Mouse (Mus musculus) neural tube, embryonic 14.5 days (tissue): ENCODE data around the gene Whrn. TPM values are rescaled to one million over a fixed set of nuclear protein-coding genes. Genes with fewer than 3 reads are reported as not detected.
A peak's percentile ranks its signal among the peaks of the same experiment; 100 is the strongest.

Experiments used
- ATAC-seq: fragments of 200-750 bp; cut with Nextera tagmentation; 2 replicates; pipeline ENCODE4 v1.8.0; 2017; ENCODE audit warnings: low read depth, mild to moderate bottlenecking, moderate TSS enrichment, moderate library complexity
- H3K27ac ChIP-seq: fragments of 300-500 bp; sonication (generic); 2 replicates; pipeline ENCODE4 v1.5.1; 2014; ENCODE audit warnings: low read depth, mild to moderate bottlenecking, control low read depth, low read length, moderate library complexity, mixed read lengths
- H3K27me3 ChIP-seq: fragments of 300-500 bp; sonication (generic); 2 replicates; pipeline ENCODE4 v1.6.1; 2014; ENCODE audit warnings: low read length; ENCODE audit not compliant: control insufficient read depth, insufficient read depth
- H3K36me3 ChIP-seq: fragments of 300-500 bp; sonication (generic); 2 replicates; pipeline ENCODE4 v1.6.1; 2014; ENCODE audit warnings: low read length, mixed read lengths; ENCODE audit not compliant: control insufficient read depth, insufficient read depth
- H3K4me1 ChIP-seq: fragments of 300-500 bp; sonication (generic); 2 replicates; pipeline ENCODE4 v1.6.1; 2014; ENCODE audit warnings: low read length; ENCODE audit not compliant: control insufficient read depth, insufficient read depth
- H3K4me2 ChIP-seq: fragments of 300-500 bp; sonication (generic); 2 replicates; pipeline ENCODE4 v1.6.1; 2014; ENCODE audit warnings: mild to moderate bottlenecking, low read depth, low read length, control low read depth
- H3K4me3 ChIP-seq: fragments of 300-500 bp; sonication (generic); 2 replicates; pipeline ENCODE4 v1.5.1; 2014; ENCODE audit warnings: low read depth, low read length, control low read depth, mixed read lengths
- H3K9ac ChIP-seq: fragments of 300-500 bp; sonication (generic); replicated peaks from 2 replicates; pipeline ENCODE4 v1.6.1; 2014; ENCODE audit warnings: low read depth, mild to moderate bottlenecking, control low read depth, low read length, mixed read lengths
- H3K9me3 ChIP-seq: fragments of 300-500 bp; sonication (generic); 2 replicates; pipeline ENCODE4 v1.6.1; 2016; ENCODE audit warnings: low read length; ENCODE audit not compliant: control insufficient read depth
- WGBS: fragments of 180-500 bp; shearing (Covaris S2); extraction: QIAGEN DNeasy Blood & Tissue Kit; methylation state at CpG from one replicate; pipeline ENCODE4 v1.1.7; 2014; 5-methylcytosine and 5-hydroxymethylcytosine counted together
- polyA plus RNA-seq: library from polyadenylated mRNA; unstranded; fragments of >200 nt; fragmentation: Nextera tagmentation; extraction: Ambion mirVana; gene quantifications from 2 replicates; pipeline ENCODE4 v1.2.1, GENCODE M21; 2014

Whrn gene
- polyA plus RNA-seq, 1 experiment from 2014 or later: 4.0 TPM

DNA sequence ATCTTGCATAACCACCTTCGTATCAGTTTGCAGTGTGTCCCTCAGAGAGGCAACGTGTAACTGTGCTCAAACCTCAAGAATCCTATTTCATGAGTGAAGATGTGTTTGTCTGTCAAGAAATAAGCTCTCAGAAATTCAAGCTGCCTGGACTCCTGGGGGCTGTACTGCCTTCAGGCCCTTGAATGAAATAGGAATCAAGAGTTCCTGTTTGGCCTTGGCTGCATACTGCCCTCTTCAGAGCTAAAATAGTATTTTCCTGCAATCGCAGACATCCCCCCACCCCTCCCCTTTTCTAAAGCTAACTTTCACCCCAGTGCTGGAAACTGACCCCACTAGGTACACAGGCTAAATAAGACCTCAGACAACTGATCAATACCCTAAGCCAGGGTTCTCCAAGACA, 2.6 kb upstream of the Whrn start:
- no peak overlapping the region for H3K4me3 ChIP-seq
- 38% methylated on average over 3 of the region's 3 CpGs for WGBS
- H3K36me3 ChIP-seq: no peaks in the 10 kb centered on the region
- ATAC-seq: no peak
- no peak overlapping the region for H3K4me2 ChIP-seq
- H3K9me3 ChIP-seq: no peaks in the 10 kb centered on the region
- H3K9ac ChIP-seq: no peak overlapping the region
- no peak overlapping the region for H3K27ac ChIP-seq
- H3K27me3 ChIP-seq: peaks cover 5% of the 10 kb centered on the region; the same call in 1 of the 2 replicates
- H3K4me1 ChIP-seq: peaks cover 8% of the 10 kb centered on the region; the same call in 1 of the 2 replicates

DNA sequence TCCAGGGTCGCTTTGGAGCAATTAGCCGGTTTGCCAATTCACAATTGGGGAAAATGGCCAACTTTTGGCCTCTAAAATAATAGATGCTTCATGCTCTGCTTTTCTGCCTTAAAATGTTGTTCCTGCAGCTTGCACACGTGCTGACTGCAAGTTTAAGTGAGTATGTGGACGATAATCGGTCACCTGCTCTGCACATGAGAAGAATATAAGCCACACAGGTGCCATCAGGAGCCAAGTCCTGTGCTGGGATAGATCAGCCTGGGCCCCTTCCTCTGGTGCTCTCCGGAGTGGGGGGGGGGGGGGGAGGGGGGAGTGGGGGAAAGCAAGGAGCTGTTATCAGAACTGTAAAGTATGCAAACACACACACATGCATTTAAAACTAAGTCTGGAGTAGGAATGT, 521 bp upstream of the Whrn start:
- ATAC-seq: peak; percentile 39; the same call in 1 of the 2 replicates
- peaks cover 13% of the 10 kb centered on the region; the same call in 1 of the 2 replicates for H3K4me1 ChIP-seq
- no peak overlapping the region for H3K27ac ChIP-seq
- 13% methylated on average over 6 of the region's 6 CpGs for WGBS
- H3K36me3 ChIP-seq: no peaks in the 10 kb centered on the region
- no peaks in the 10 kb centered on the region for H3K9me3 ChIP-seq
- H3K4me3 ChIP-seq: peak overlapping the region; percentile 66
- peak overlapping the region; percentile 80 for H3K4me2 ChIP-seq
- peak overlapping the region; percentile 47; the same call in 1 of the 2 replicates for H3K9ac ChIP-seq
- H3K27me3 ChIP-seq: peaks cover 5% of the 10 kb centered on the region; the same call in 1 of the 2 replicates

DNA sequence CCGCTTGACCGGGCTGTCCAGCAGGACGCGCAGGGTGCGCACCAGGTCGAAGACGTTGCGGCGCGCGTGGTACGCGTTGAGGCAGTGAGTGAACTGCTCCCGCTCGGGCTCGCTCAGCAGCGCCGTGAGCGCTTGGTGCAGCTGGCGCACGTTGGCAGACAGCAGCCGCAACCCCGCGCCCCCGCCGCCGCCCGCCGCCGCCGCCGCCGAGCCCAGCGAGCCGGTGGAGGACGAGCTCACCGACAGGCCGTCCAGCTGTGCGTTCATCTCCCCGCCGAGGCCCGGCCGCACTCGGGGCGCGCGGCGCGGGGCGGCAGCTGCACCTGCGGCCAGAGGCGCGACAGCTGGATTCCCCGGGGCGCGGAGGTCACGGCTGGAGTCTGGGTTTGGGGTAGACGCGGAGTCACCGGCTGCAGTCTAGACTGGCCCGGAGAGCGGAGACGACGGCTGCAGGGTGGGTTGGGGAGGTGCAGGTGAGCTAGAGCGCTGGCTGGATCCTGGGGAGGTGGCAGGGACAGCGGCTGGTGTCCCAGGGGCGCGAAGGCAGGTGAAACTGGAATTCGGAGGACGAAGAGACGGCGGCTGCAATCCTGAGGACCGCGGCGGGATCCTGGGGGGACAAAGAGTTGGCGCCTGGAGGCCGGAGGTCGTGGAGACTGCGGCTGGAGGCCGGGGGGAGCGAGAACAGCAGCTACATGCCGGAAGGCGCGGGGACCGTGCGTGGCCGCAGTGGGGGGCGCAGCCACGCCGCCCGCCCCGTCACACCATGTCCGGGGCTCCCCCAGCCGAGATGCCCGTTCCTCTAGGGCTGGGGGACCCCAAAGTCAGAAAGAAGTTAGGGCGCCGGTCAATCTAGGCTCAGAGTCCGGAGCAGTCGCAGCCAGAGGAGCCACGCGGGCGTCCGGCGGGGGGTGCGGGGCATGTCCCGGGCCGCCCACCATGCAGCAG, 550 bp downstream of the Whrn start:
- Histone ChIP-seq H3K36me3 (no peaks in the 10 kb centered on the region), H3K27ac (no peak overlapping the region), H3K4me3 (peak overlapping the region; percentile 66), H3K4me2 (peak overlapping the region; percentile 80), H3K9ac (peak overlapping the region; percentile 47), H3K27me3 (peaks cover 5% of the 10 kb centered on the region; the same call in 1 of the 2 replicates), H3K9me3 (no peaks in the 10 kb centered on the region), H3K4me1 (peaks cover 13% of the 10 kb centered on the region; the same call in 1 of the 2 replicates)
- ATAC-seq: peak; percentile 52
- 1% methylated on average over 95 of the region's 107 CpGs for WGBS

DNA sequence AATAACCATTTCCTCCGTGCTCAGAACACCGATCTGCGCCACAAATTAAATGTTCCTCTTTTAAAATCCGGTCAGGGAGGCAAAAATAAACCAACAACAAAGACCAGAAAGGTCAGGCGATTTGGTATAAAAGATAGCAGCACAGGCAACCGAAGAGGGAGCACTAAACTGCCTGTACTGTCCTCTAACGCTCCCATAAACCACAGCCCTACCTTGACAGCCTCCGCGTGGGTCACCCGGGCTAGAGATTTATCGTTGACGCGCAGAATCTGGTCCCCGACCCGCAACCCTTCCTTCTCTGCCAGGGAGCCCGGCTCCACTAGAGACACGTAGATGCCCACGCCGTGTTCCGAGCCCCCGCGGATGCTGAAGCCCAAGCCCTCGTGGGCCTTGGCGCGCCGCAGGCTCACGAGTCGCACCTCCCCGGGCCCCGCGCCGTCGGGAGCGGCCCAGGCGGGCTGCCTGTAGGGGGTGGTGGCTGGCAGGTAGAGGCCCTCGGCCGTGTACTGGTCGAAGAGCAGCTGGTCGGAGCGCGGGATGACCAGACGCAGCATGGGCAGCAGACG, 1.3 kb downstream of the Whrn start:
- under 1% methylated on average over 43 of the region's 43 CpGs for WGBS
- Histone ChIP-seq H3K4me1 (peaks cover 13% of the 10 kb centered on the region; the same call in 1 of the 2 replicates), H3K36me3 (no peaks in the 10 kb centered on the region), H3K4me3 (peak overlapping the region; percentile 66), H3K4me2 (peak overlapping the region; percentile 80), H3K9ac (peak overlapping the region; percentile 47), H3K9me3 (no peaks in the 10 kb centered on the region), H3K27ac (no peak overlapping the region), H3K27me3 (peaks cover 5% of the 10 kb centered on the region; the same call in 1 of the 2 replicates)
- ATAC-seq: peak; percentile 2; the same call in 1 of the 2 replicates

DNA sequence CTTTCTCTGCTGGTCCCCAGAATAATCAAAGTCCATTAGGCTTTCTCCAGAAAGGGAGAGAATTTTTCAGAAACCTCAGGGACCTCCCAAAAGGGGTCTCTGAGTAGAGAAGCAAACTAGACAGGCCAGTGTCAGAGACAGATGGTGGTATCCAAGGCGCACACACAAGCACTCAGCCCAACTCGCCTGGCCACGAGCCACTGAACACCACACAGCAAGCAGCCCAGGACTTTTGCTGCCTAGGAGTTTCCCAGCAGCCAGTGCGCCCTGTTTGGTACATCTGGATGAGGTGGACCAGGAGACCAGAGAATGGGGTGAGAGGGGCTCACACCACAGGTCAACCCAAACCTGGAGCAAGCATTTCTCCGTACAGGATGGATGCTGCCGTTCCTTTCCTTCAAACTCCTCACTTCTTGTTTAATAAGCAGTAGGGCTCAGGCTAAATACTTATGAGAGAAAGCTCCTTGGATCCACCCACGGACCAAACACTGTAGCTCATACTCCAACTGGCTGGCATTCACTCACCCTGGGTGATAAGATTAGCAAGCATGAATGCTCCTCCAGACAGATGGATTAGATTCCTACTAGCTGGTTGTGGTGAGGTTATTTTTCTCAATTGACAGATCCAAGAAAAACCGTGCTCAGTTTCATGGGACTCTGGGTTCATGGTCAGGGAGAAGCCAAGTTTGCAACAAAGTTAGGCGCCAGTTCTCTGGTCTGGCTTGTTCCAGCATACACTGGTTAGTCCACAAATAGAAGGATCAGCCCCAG, 2.3 kb downstream of the Whrn start:
- Histone ChIP-seq H3K9ac (no peak overlapping the region), H3K27ac (no peak overlapping the region), H3K36me3 (no peaks in the 10 kb centered on the region), H3K9me3 (no peaks in the 10 kb centered on the region), H3K4me2 (peak overlapping the region; percentile 80), H3K27me3 (peaks cover 5% of the 10 kb centered on the region; the same call in 1 of the 2 replicates), H3K4me3 (no peak overlapping the region; the same call in 1 of the 2 replicates), H3K4me1 (peaks cover 13% of the 10 kb centered on the region; the same call in 1 of the 2 replicates)
- 37% methylated on average over 9 of the region's 9 CpGs for WGBS
- ATAC-seq: no peak

DNA sequence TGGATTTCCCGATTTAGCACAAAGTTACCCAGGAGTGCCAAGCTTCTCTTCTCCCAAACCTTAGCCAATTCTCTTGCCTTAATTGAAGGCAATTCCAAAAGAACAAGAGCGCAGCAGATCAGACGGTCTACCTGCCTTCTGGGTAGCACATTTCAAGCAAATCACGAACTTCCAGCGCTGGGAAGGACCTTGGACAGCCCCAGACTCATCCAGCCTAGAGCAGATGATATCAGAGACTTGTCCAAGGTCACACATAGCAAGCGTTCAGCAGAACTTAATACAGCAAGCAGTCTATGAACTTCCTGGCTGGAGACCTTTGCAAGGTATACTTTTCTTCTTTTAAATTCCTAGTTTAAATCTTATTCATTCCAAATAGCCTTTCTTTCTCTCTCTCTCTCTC, 4.3 kb downstream of the Whrn start:
- peaks cover 5% of the 10 kb centered on the region; the same call in 1 of the 2 replicates for H3K27me3 ChIP-seq
- H3K9me3 ChIP-seq: no peaks in the 10 kb centered on the region
- no peak overlapping the region for H3K9ac ChIP-seq
- H3K27ac ChIP-seq: no peak overlapping the region
- no peak overlapping the region for H3K4me3 ChIP-seq
- ATAC-seq: no peak
- H3K4me2 ChIP-seq: no peak overlapping the region
- peaks cover 17% of the 10 kb centered on the region; the same call in 1 of the 2 replicates for H3K4me1 ChIP-seq
- H3K36me3 ChIP-seq: no peaks in the 10 kb centered on the region
- 81% methylated on average over 6 of the region's 6 CpGs for WGBS

DNA sequence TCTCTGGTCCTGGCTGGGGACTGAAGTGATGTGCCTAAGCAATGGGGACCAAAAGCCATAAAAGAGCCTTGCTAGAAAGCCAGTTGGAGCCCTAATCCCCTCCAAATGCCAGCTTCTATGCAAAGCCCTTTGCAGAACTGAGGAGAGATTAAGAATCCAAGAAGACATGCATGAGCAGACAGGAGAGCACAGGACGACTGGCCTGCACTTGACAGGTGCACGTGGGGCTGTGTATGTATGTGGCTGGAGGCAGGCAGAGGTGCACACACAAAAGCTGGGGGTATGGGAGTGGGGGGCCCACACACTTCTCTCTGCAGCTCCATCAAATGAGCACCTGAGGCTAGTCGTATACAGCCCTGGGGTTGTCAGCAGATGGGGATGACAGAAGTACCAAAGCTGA, 5.6 kb downstream of the Whrn start:
- Histone ChIP-seq H3K27me3 (peaks cover 3% of the 10 kb centered on the region; the same call in 1 of the 2 replicates), H3K4me2 (no peak overlapping the region), H3K4me1 (peaks cover 13% of the 10 kb centered on the region; the same call in 1 of the 2 replicates), H3K27ac (no peak overlapping the region), H3K4me3 (no peak overlapping the region), H3K36me3 (no peaks in the 10 kb centered on the region), H3K9me3 (no peaks in the 10 kb centered on the region), H3K9ac (no peak overlapping the region)
- WGBS: 57% methylated on average over 3 of the region's 3 CpGs
- no peak for ATAC-seq

DNA sequence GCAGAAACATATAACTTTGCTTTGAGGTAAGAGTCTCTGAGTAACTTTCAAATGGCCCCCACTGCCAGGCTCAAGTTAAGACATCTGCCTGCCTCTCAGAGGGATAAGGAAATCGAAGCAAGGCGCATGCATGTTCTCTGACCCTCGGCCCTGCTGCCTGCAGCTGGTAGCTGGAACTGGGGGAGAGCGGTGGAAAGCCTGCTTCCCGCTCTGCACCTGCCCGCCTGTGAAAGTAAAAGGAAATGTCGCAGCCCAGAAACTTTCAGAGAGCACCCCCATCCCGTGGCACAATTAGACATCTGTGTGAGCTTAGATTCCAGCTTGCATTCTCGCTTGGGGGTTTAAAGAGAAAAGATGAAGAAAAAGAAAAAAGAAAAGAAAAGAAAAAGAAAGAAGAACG, 6.1 kb downstream of the Whrn start:
- peaks cover 2% of the 10 kb centered on the region; the same call in 1 of the 2 replicates for H3K27me3 ChIP-seq
- H3K27ac ChIP-seq: no peak overlapping the region
- no peak overlapping the region for H3K9ac ChIP-seq
- WGBS: 74% methylated on average over 10 of the region's 10 CpGs
- H3K4me2 ChIP-seq: no peak overlapping the region
- peaks cover 12% of the 10 kb centered on the region; the same call in 1 of the 2 replicates for H3K4me1 ChIP-seq
- ATAC-seq: no peak
- no peaks in the 10 kb centered on the region for H3K36me3 ChIP-seq
- H3K9me3 ChIP-seq: no peaks in the 10 kb centered on the region
- H3K4me3 ChIP-seq: no peak overlapping the region
